Mouse (Mus musculus) liver, embryonic 15.5 days (tissue): ENCODE measurements around the gene Lgr5. TPM values are rescaled to one million over a fixed set of nuclear protein-coding genes. Genes with fewer than 3 reads are reported as not detected.

Experiments used
- ATAC-seq: fragments of 200-750 bp; cut with Nextera tagmentation; 2 replicates; pipeline ENCODE4 v1.8.0; 2017; ENCODE audit warnings: moderate number of reproducible peaks, mild to moderate bottlenecking, moderate library complexity; ENCODE audit not compliant: insufficient read depth
- H3K27ac ChIP-seq: fragments of 300-500 bp; sonication (generic); replicated peaks from 2 replicates; pipeline ENCODE4 v1.5.1; 2015; ENCODE audit warnings: mild to moderate bottlenecking, inconsistent platforms
- H3K27me3 ChIP-seq: fragments of 300-500 bp; sonication (generic); 2 replicates; pipeline ENCODE4 v1.6.1; 2015; ENCODE audit warnings: mild to moderate bottlenecking, inconsistent platforms
- H3K36me3 ChIP-seq: fragments of 300-500 bp; sonication (generic); replicated peaks from 2 replicates; pipeline ENCODE4 v1.6.1; 2015; ENCODE audit warnings: moderate library complexity, mild to moderate bottlenecking, inconsistent platforms
- H3K4me1 ChIP-seq: fragments of 300-500 bp; sonication (generic); replicated peaks from 2 replicates; pipeline ENCODE4 v1.6.1; 2015; ENCODE audit warnings: inconsistent platforms
- H3K4me2 ChIP-seq: fragments of 300-500 bp; sonication (generic); 2 replicates; pipeline ENCODE4 v1.6.1; 2015; ENCODE audit warnings: moderate library complexity, mild to moderate bottlenecking, inconsistent platforms
- H3K4me3 ChIP-seq: fragments of 300-500 bp; sonication (generic); replicated peaks from 2 replicates; pipeline ENCODE4 v1.5.1; 2015; ENCODE audit warnings: mild to moderate bottlenecking, inconsistent platforms
- H3K9ac ChIP-seq: fragments of 300-500 bp; sonication (generic); 2 replicates; pipeline ENCODE4 v1.6.1; 2015; ENCODE audit warnings: moderate library complexity, mild to moderate bottlenecking, inconsistent platforms
- H3K9me3 ChIP-seq: fragments of 300-500 bp; sonication (generic); replicated peaks from 2 replicates; pipeline ENCODE4 v1.6.1; 2016; ENCODE audit warnings: inconsistent platforms
- WGBS: fragments of 180-500 bp; shearing (Covaris S2); methylation state at CpG from one replicate; pipeline ENCODE4 v1.1.7; 2015; ENCODE audit warnings: mixed read lengths; ENCODE audit not compliant: insufficient replicate concordance; 5-methylcytosine and 5-hydroxymethylcytosine counted together
- polyA plus RNA-seq: library from polyadenylated mRNA; unstranded; fragments of >200 nt; fragmentation: Nextera tagmentation; extraction: Ambion mirVana; gene quantifications from 2 replicates; pipeline ENCODE4 v1.2.1, GENCODE M21; 2015

Lgr5 gene
- polyA plus RNA-seq, 1 experiment from 2014 or later, result 0.70 TPM

DNA sequence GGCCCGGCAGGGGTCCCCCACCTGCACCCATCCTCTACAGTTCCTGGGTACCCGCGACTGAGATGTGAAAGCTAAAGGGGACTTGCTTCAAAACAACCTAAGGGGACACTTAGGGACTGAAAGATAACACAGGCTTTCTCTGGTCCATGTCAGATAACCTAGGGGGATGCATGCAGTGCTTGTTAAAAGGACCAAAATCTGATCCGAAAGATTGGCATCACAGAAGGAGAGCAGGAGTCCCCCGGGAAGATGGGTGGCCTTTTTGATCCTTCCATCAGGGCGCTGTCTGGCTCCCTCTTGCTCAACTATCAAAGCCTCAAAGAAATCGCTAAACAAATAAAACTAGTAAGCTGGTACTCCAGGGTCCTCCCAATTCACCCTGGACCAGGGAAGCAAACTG, 399 bp upstream of the Lgr5 start:
- peaks cover 61% of the 10 kb centered on the region for H3K27me3 ChIP-seq
- no peaks in the 10 kb centered on the region for H3K9me3 ChIP-seq
- no peaks in the 10 kb centered on the region for H3K36me3 ChIP-seq
- peak overlapping the region; percentile 46 for H3K4me3 ChIP-seq
- 1% methylated on average over 7 of the region's 7 CpGs for WGBS
- H3K4me2 ChIP-seq, result peak overlapping the region; percentile 63
- no peak overlapping the region for H3K9ac ChIP-seq
- H3K27ac ChIP-seq, result no peak overlapping the region
- no peak for ATAC-seq
- H3K4me1 ChIP-seq, result 0 out of 2 replicates have a peak, but pooled peaks cover 3% of the 10 kb centered on the region

DNA sequence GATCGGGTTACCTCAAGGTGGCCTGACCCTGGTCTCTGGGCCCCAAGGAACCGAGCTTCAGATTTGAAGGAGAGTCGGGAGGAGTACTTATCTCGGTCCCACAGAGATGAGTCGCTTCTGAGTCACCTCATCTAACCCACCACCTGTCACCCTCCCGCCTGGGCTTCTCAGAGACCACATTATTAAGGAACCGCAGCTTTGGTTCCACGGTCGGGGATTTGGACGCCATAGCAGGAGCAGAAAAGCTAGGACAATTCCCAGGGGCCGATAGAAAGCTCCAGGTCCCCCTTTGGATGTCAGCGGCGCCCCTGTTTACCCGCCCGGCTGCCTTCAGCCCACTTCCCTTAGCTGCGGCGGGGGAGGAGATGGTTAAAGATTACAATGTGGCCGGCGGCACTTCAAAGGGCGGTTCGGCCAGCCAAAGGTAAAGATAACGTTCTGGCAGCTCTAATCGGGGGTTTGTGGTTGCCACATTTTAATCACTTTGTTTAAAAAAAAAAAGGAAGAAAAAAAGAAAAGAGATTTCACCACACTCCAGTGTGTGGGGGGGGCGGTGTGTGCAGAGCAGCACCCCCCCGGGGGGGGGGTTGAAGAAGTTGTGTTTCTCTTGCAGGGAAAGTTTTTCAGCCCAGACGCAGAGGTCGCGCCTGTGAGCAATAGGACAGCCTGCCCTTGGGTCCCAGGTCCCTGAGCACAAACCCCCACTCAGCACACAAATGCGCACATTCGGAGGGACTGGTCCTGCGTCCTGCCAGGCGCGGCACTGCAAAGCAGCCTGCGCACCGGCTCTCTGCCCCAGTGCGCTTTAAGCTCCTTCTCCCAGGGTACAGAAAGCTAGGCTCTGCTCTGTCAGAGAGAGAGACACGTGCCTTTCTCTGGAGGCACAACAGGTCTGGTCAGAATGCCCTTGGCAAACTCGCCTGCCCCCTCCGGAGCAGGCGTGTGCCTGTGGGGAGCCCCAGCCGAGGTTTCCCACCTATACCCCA, 1.0 kb downstream of the Lgr5 start:
- Histone ChIP-seq H3K4me2 (peak overlapping the region; percentile 63), H3K9ac (no peak overlapping the region), H3K36me3 (no peaks in the 10 kb centered on the region), H3K4me3 (peak overlapping the region; percentile 46), H3K4me1 (0 out of 2 replicates have a peak, but pooled peaks cover 3% of the 10 kb centered on the region), H3K9me3 (no peaks in the 10 kb centered on the region), H3K27ac (peak overlapping the region; percentile 45; the same call in 1 of the 2 replicates), H3K27me3 (peaks cover 61% of the 10 kb centered on the region)
- ATAC-seq, result peak; percentile 61
- under 1% methylated on average over 41 of the region's 41 CpGs for WGBS

DNA sequence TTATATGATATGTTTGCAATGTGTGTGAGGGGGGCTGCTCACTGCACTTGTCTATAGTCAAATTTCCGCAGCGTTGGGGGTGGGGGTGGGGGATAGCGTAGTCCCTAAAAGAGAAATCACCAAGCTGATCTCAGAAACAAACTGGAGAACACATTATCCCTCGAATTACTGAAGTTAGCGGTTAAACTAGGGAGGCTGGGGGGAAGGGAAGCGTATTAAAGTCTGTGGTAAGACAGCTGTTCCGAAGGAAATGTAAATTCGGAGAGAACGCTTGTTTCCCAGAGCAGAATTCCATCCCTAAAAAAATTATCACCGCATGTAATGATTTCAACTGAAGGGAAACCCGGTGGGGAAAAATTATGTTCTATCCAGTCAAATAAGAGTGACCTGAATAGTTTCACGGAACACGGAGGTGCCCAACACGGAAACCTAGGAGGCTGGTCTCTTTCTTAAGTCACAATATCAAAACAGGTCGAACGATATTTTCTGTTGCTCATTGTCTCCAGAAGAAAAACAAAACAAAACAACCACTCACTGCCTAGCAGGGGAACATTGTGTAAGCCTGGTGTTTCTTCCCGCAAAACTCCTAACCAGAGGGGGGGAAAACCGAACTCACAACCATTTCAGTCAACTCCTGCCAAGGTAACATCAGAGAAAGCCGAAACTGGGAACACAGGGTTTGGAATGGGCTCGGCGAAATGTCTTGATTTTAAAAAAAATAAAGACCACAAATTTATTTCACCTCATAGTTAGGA, 1.9 kb downstream of the Lgr5 start:
- peak overlapping the region; percentile 46 for H3K4me3 ChIP-seq
- H3K27me3 ChIP-seq, result peaks cover 61% of the 10 kb centered on the region
- H3K27ac ChIP-seq, result 0 out of 2 replicates have a peak overlapping the region, but pooled peaks have one; percentile 45
- no peak overlapping the region for H3K9ac ChIP-seq
- under 1% methylated on average over 21 of the region's 21 CpGs for WGBS
- ATAC-seq, result no peak
- peak overlapping the region; percentile 63 for H3K4me2 ChIP-seq
- 0 out of 2 replicates have a peak, but pooled peaks cover 3% of the 10 kb centered on the region for H3K4me1 ChIP-seq
- H3K9me3 ChIP-seq, result no peaks in the 10 kb centered on the region
- H3K36me3 ChIP-seq, result no peaks in the 10 kb centered on the region

DNA sequence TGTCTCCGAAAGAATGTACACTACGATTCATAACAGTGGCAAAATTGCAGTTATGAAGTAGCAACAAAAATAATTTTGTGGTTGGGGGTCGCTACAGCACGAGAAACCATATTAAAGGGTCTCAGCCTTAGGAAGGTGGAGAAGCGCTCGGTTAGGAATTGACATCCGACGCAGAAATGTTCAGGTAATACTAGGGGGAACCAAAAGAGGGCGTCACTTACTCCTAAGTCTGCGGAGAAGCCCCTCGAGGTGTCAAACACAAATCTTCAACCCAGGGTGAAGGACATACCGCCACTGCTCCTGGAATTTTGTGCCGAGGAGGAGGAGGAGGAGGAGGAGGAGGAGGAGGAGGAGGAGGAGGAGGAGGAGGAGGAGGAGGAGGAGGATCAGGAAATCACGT, 2.9 kb downstream of the Lgr5 start:
- no peak for ATAC-seq
- Histone ChIP-seq H3K27ac (no peak overlapping the region), H3K36me3 (no peaks in the 10 kb centered on the region), H3K9ac (no peak overlapping the region), H3K4me3 (no peak overlapping the region), H3K9me3 (no peaks in the 10 kb centered on the region), H3K4me2 (peak overlapping the region; percentile 63; the same call in 1 of the 2 replicates), H3K27me3 (peaks cover 60% of the 10 kb centered on the region), H3K4me1 (0 out of 2 replicates have a peak, but pooled peaks cover 3% of the 10 kb centered on the region)
- 18% methylated on average over 14 of the region's 14 CpGs for WGBS

DNA sequence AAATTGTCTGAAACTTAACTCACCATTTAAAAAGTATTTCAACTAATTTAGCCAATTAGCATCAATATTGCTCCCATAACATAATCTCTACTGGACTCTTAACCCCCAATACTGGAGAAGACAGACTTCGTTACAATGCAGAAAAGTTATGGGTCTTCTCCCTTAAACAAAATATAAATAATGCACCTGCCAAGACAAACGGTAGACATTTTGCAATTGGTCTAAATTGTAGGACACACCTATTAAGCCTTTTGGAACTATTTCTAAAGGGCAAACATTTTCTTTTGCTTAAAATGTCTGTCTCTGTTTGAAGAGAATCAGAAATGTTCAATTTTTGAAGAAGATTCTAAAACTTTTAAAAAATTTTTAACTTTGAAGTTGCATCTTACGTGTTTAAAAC, 4.5 kb downstream of the Lgr5 start:
- H3K36me3 ChIP-seq, result no peaks in the 10 kb centered on the region
- H3K9me3 ChIP-seq, result no peaks in the 10 kb centered on the region
- H3K9ac ChIP-seq, result no peak overlapping the region
- H3K27me3 ChIP-seq, result peaks cover 44% of the 10 kb centered on the region
- 0 out of 2 replicates have a peak, but pooled peaks cover 3% of the 10 kb centered on the region for H3K4me1 ChIP-seq
- H3K4me3 ChIP-seq, result no peak overlapping the region
- 53% methylated on average over 3 of the region's 3 CpGs for WGBS
- no peak overlapping the region for H3K27ac ChIP-seq
- ATAC-seq, result no peak
- no peak overlapping the region for H3K4me2 ChIP-seq

DNA sequence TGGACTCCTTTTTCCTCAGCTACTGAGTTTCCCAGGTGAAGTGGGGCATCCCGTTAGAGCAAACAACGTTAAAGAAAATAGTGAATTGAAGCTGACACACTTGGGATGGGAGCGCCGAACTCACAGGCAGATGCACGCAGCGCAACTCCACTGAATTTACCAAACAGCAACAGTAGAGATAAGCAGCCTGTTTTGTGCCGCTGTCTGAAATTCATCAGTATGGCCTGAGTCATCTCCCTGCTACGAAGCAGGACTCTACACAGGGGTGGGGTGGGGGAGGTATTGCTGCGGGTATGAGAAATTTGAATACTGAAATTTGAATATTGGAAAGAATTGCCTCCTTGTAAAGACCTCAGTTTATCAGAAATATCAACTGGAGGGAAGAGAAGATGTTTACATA, 5.6 kb downstream of the Lgr5 start:
- ATAC-seq, result no peak
- Histone ChIP-seq H3K4me3 (no peak overlapping the region), H3K9me3 (no peaks in the 10 kb centered on the region), H3K27ac (no peak overlapping the region), H3K4me2 (no peak overlapping the region), H3K4me1 (0 out of 2 replicates have a peak, but pooled peaks cover 3% of the 10 kb centered on the region), H3K27me3 (peaks cover 33% of the 10 kb centered on the region), H3K36me3 (no peaks in the 10 kb centered on the region), H3K9ac (no peak overlapping the region)
- WGBS, result 54% methylated on average over 9 of the region's 9 CpGs

DNA sequence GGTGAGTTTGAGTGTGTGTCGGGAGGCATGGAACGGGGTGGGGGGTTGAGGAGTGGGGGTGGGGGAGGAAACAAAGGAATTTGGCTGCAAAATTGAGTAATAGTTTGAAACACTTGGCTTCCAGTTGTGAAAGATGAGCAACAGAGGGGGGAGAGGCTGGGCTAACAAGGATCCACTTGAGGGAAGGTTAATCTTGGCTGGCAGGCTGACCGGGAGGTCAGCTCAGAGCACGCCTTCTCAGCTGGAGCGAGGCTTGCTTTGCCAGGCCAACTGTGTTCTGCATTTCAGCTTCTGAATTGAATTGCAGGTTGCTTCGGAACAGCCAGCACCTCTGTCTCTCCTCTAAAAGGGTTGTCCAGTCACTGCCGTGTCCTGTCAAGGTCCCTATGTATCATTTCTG, 8.1 kb downstream of the Lgr5 start:
- no peak for ATAC-seq
- Histone ChIP-seq H3K4me2 (no peak overlapping the region), H3K9ac (no peak overlapping the region), H3K4me1 (no peaks in the 10 kb centered on the region), H3K36me3 (no peaks in the 10 kb centered on the region), H3K9me3 (no peaks in the 10 kb centered on the region), H3K27me3 (peaks cover 9% of the 10 kb centered on the region), H3K27ac (no peak overlapping the region), H3K4me3 (no peak overlapping the region)
- WGBS, result 52% methylated on average over 7 of the region's 7 CpGs

DNA sequence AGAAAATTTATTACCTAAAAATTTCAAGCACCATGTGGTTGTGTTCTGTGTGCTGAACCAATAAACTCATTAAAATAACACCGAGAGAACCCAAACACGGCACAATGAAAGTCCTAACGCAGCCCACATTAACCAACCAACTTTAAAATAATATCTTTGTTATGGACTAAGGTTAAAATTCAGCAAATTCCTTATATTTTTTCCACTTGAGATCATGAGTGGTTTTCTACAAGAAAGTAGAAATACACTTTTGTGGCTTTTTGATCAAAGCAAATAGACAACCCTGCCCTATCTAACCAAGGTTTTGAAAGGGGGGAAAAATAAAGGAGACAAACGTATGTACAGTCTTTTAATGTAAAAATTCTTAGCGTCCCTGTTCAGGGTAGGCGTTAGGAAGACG, 8.5 kb downstream of the Lgr5 start:
- no peaks in the 10 kb centered on the region for H3K36me3 ChIP-seq
- H3K4me2 ChIP-seq, result no peak overlapping the region
- H3K9me3 ChIP-seq, result no peaks in the 10 kb centered on the region
- no peak overlapping the region for H3K9ac ChIP-seq
- no peak overlapping the region for H3K27ac ChIP-seq
- H3K4me1 ChIP-seq, result no peaks in the 10 kb centered on the region
- H3K27me3 ChIP-seq, result peaks cover 5% of the 10 kb centered on the region; the same call in 1 of the 2 replicates
- H3K4me3 ChIP-seq, result no peak overlapping the region
- ATAC-seq, result no peak
- WGBS, result 67% methylated on average over 7 of the region's 7 CpGs

DNA sequence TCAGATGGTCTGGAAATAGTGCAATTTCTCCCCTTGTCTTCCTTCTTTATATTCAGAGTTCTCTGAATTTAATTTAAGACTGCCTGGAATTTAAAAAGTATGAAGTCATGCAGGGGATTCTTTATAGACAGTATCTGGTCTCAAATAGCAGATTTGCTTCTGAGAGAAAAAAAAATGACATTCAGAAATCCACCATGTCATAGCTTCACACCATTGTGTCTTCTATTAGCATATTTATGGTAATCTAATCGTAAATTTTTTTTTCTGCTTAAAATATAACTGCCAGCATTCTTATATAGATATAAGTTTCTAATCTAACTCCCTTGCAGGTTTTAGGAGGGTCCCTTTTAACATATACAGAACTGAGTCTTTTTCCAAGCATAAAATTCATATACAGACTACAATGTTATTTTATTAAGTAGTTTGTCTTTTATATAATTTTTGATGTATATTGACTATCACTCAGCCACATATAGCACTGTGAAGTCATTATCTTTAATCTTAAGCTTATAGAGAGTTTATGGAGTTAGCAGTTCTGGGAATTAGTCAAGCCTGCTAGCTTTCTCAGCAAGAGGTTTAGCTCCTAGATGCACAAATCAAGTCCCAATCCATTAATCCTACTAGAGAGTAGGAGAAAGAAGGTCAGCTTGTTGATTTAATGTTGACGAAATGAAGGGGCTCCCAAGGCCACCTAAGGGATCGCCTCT, 15.7 kb downstream of the Lgr5 start:
- Histone ChIP-seq H3K36me3 (no peaks in the 10 kb centered on the region), H3K9ac (no peak overlapping the region), H3K9me3 (no peaks in the 10 kb centered on the region), H3K4me3 (no peak overlapping the region), H3K4me1 (no peaks in the 10 kb centered on the region), H3K27ac (no peak overlapping the region), H3K4me2 (no peak overlapping the region), H3K27me3 (no peaks in the 10 kb centered on the region)
- 57% methylated on average over 3 of the region's 3 CpGs for WGBS
- no peak for ATAC-seq

DNA sequence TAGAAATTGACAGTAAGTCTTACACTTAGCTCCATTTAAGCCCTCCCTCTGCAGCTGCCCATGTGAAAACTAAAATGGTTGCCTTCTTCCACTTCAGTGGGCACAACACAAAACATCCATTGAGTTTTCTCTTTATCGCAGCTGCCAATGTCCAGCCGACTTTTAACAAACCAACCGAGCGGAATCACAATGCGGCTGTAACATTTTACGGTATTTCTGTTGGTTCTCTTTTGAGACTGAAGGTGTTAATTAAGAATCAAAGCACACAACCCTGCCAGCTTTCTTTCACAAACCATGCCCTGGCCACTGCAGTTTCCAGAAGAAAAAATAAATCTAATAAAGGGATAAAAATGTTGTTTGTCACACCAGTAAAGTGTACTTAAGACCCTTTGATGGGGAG, 16.3 kb downstream of the Lgr5 start:
- ATAC-seq, result no peak
- no peak overlapping the region for H3K4me3 ChIP-seq
- H3K27ac ChIP-seq, result no peak overlapping the region
- H3K36me3 ChIP-seq, result no peaks in the 10 kb centered on the region
- H3K9me3 ChIP-seq, result no peaks in the 10 kb centered on the region
- H3K4me2 ChIP-seq, result no peak overlapping the region
- no peaks in the 10 kb centered on the region for H3K4me1 ChIP-seq
- no peaks in the 10 kb centered on the region for H3K27me3 ChIP-seq
- WGBS, result 76% methylated on average over 6 of the region's 6 CpGs
- no peak overlapping the region for H3K9ac ChIP-seq
